Mouse (Mus musculus) kidney, adult 2 months (tissue): ENCODE measurements at regions not wholly inside any gene's neighbourhood (a gene's known extent, or its start where the extent isn't known, plus 50 kb on each side); places are given as distances from the start of the nearest gene placed in this dataset.

Source experiments
- CTCF ChIP-seq: fragments of 200-500 bp; conservative IDR thresholded peaks from 2 replicates; pipeline ENCODE4 v1.5.1; 2011; ENCODE audit warnings: low read depth, mild to moderate bottlenecking, control low read depth, low read length, moderate library complexity, mixed read lengths; ENCODE audit not compliant: insufficient read depth, insufficient read length
- POLR2A ChIP-seq: fragments of 200-500 bp; IDR thresholded peaks from one replicate; pipeline ENCODE4 v1.6.1; 2011; ENCODE audit warnings: low read depth, low read length, control low read depth

GRCm38 (mm10) chr12:109531347-109532023, 68.6 kb downstream of the Rtl1 start:
- TF ChIP-seq CTCF (no peak), POLR2A (no peak)
